Mouse (Mus musculus): ENCODE results near the gene Hcn3.

DNA sequence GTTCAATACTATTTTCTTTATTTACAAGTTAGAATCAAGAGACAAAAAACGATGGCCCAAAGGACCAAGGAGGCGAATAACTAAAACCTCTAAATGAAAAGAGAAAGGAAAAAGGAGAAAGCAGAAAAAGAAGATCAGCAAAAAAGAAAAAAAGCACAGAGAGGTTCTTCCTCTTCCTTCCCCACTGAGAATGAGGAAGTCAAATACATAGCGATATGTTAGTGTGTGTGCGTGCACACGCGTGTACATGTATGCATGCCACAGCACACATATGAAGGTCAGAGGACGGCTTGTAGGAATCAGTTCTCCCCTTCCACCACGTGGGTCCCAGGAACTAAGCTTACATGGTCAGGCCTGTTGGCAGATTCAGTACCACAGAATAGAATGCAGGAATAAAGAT, 3.0 kb downstream of the Hcn3 start:
- TF ChIP-seq POLR2A (IDR thresholded peaks at IDR 0.05; ENCODE audit: borderline replicate concordance, low read depth, low read length): no peak
- TF ChIP-seq CTCF (IDR thresholded peaks at IDR 0.05; ENCODE audit: low read depth, low read length): no peak
